In genomic region chr8:84003612-84004246, GRCm38 (mm10) we compare ENCODE assay signal across 9 mouse cellular contexts. TPM values are rescaled to one million over a fixed set of nuclear protein-coding genes. Genes with fewer than 3 reads are reported as not detected.
A peak's percentile ranks its signal among the peaks of the same experiment; 100 is the strongest.
DNase-seq lines count a peak whose midpoint lies in the region; ATAC-seq and TF ChIP-seq lines count a peak whose summit lies in the region.
"Had no signal": no experiment of that assay in that cellular context is flagged by ENCODE, and none has a peak within 500 bp of the region (broad histone marks: within the 10 kb centered on the region; RNA-seq: fewer than 3 reads in every experiment).

No protein-coding gene starts in this region.

- intact Hi-C loops in gastrocnemius, adult 2 months (cut with DNase I): no loop called here

- peak overlapping the region; percentile 89 for H3K4me3 ChIP-seq in gastrocnemius, adult 2 months
- H3K4me3 ChIP-seq in C2C12 (ENCODE audit: insufficient read depth, poor library complexity, severe bottlenecking): peak overlapping the region; percentile 30
- peak overlapping the region; percentile 59 for H3K4me3 ChIP-seq in forebrain, embryonic 15.5 days
- H3K4me3 ChIP-seq in liver, embryonic 14.5 days (ENCODE audit: insufficient read depth in 1 of 2, low read depth in 2 of 2, low read length in 2 of 2): no peak overlapping the region; a peak in 1 of 4 replicates
- no peak overlapping the region for H3K4me3 ChIP-seq in thymus, adult 2 months (ENCODE audit: control insufficient read depth, insufficient read depth, low read length)

- peaks cover 38% of the 10 kb centered on the region for H3K4me1 ChIP-seq in forebrain, embryonic 15.5 days
- H3K4me1 ChIP-seq in liver, embryonic 14.5 days (replicated peaks; ENCODE audit: control insufficient read depth in 2 of 2, insufficient read depth in 2 of 2, low read length in 1 of 2): peaks cover 10 to 11% of the 10 kb centered on the region in 2 experiments
- peaks cover 37% of the 10 kb centered on the region for H3K4me1 ChIP-seq in thymus, adult 2 months (replicated peaks; ENCODE audit: control insufficient read depth, insufficient read depth, low read length)

- no peak for TF ChIP-seq EP300 in liver, embryonic 14.5 days (IDR thresholded peaks at IDR 0.05; ENCODE audit: low read depth)

- no peak overlapping the region for H3ac ChIP-seq in C2C12 (ENCODE audit: control insufficient read depth, insufficient read length, low read depth)

- no peak for TF ChIP-seq POLR2A in thymus, adult 2 months (IDR thresholded peaks at IDR 0.05; ENCODE audit: control insufficient read depth, extremely low read depth, insufficient read depth, low read length, poor library complexity)

- H3K9ac ChIP-seq in forebrain, embryonic 15.5 days (replicated peaks): peak overlapping the region; percentile 68
- peak overlapping the region; percentile 45 for H3K9ac ChIP-seq in liver, embryonic 14.5 days (replicated peaks)

- peaks cover 32% of the 10 kb centered on the region for H3K36me3 ChIP-seq in C2C12 (ENCODE audit: control insufficient read depth, insufficient read depth)
- H3K36me3 ChIP-seq in forebrain, embryonic 15.5 days: peaks cover 17% of the 10 kb centered on the region
- H3K36me3 ChIP-seq in liver, embryonic 14.5 days (replicated peaks; ENCODE audit: control insufficient read depth, insufficient read depth, low read depth): peaks cover 25% of the 10 kb centered on the region
- no peaks in the 10 kb centered on the region for H3K36me3 ChIP-seq in thymus, adult 2 months (ENCODE audit: control insufficient read depth, insufficient read depth, low read length)

- peak overlapping the region; percentile 91 for H3K4me2 ChIP-seq in forebrain, embryonic 15.5 days (replicated peaks)
- peak overlapping the region; percentile 90 for H3K4me2 ChIP-seq in liver, embryonic 14.5 days (ENCODE audit: low read depth)

- H3K9me3 ChIP-seq in forebrain, embryonic 15.5 days: no peaks in the 10 kb centered on the region
- H3K9me3 ChIP-seq in liver, embryonic 14.5 days (ENCODE audit: control insufficient read depth, low read length): no peaks in the 10 kb centered on the region

- TF ChIP-seq CTCF in gastrocnemius, adult 2 months (IDR thresholded peaks at IDR 0.05): no peak
- no peak for TF ChIP-seq CTCF in C2C12 (IDR thresholded peaks at IDR 0.05; ENCODE audit: control insufficient read depth, insufficient read depth, insufficient read length)
- TF ChIP-seq CTCF in liver, embryonic 14.5 days (IDR thresholded peaks at IDR 0.05; ENCODE audit: low read depth): no peak
- TF ChIP-seq CTCF in thymus, adult 2 months (IDR thresholded peaks at IDR 0.05; ENCODE audit: borderline replicate concordance, control insufficient read depth, extremely low read depth, insufficient read depth, low read length, poor library complexity): no peak

- ATAC-seq in forebrain, embryonic 15.5 days (replicated peaks): no peak
- no peak for ATAC-seq in liver, embryonic 14.5 days (ENCODE audit: insufficient read depth)

- H3K79me3 ChIP-seq in C2C12 (ENCODE audit: low read depth): peaks cover 11% of the 10 kb centered on the region

- WGBS in forebrain, embryonic 15.5 days: 70% methylated on average over 6 of the region's 6 CpGs
- 70% methylated on average over 6 of the region's 6 CpGs for WGBS in liver, embryonic 14.5 days (ENCODE audit: insufficient replicate concordance)
- WGBS in thymus, adult 2 months: 81% methylated on average over 6 of the region's 6 CpGs

- no peak for DNase-seq in gastrocnemius, adult 2 months
- DNase-seq in gastrocnemius, postnatal 4 days (ENCODE audit: low spot score in 2 of 2): no peak
- DNase-seq in liver, embryonic 14.5 days (ENCODE audit: low read depth in 3 of 3, low spot score in 3 of 3): no peak
- no peak for DNase-seq in thymus, postnatal 36 days
- DNase-seq in left cerebral cortex, adult 11 months (ENCODE audit: low spot score): no peak
- DNase-seq in thymus, adult 2 months: no peak

- peaks cover 12% of the 10 kb centered on the region for H3K79me2 ChIP-seq in C2C12 (ENCODE audit: control insufficient read depth, insufficient read depth)

- peak overlapping the region; percentile 96 for H3K27ac ChIP-seq in gastrocnemius, adult 2 months
- no peak overlapping the region for H3K27ac ChIP-seq in forebrain, embryonic 15.5 days (replicated peaks)
- peak overlapping the region; percentile 27 for H3K27ac ChIP-seq in liver, embryonic 14.5 days
- H3K27ac ChIP-seq in thymus, adult 2 months (ENCODE audit: control insufficient read depth, insufficient read depth, low read length): no peak overlapping the region

- no peaks in the 10 kb centered on the region for H3K27me3 ChIP-seq in C2C12 (ENCODE audit: control insufficient read depth, insufficient read depth, insufficient read length)
- H3K27me3 ChIP-seq in forebrain, embryonic 15.5 days: peaks cover 14% of the 10 kb centered on the region
- H3K27me3 ChIP-seq in liver, embryonic 14.5 days (ENCODE audit: control insufficient read depth, insufficient read depth, low read length): no peaks in the 10 kb centered on the region
- H3K27me3 ChIP-seq in thymus, adult 2 months (ENCODE audit: control insufficient read depth, insufficient read depth, low read length): no peaks in the 10 kb centered on the region

TF ChIP-seq in C2C12, 6 proteins besides CTCF, POLR2A, EP300 and RAD21:
- no peak for TF ChIP-seq FOSL1 (IDR thresholded peaks at IDR 0.05; ENCODE audit: insufficient read depth, low read length, poor library complexity, severe bottlenecking)
- TF ChIP-seq MAX (IDR thresholded peaks at IDR 0.05): no peak
- no peak for TF ChIP-seq CEBPB (IDR thresholded peaks at IDR 0.05; ENCODE audit: low read depth)
- no peak for TF ChIP-seq MYOD1 (IDR thresholded peaks at IDR 0.05; ENCODE audit: control insufficient read depth, insufficient read length, low read depth)
- TF ChIP-seq MYOG (IDR thresholded peaks at IDR 0.05; ENCODE audit: control insufficient read depth, extremely low read depth, insufficient read length): no peak
- no peak for TF ChIP-seq USF1 (IDR thresholded peaks at IDR 0.05; ENCODE audit: low read depth)

RNA-seq across cellular contexts. Expression of gene 1700067K01Rik, which starts 2.4 kb away (rescaled TPM):
- total RNA-seq in gastrocnemius, adult 2 months (2021): under 1 TPM in 1 of 2 experiments, not detected in 1; 0.48 TPM
- total RNA-seq in gastrocnemius, postnatal 4 days (2021): under 1 TPM in 1 of 2 experiments, not detected in 1; 0.44 TPM
- polyA plus RNA-seq in C2C12 (2012; fragmentation: generic; extraction: Trizol): 0.12 TPM
- 1.4 TPM in 2 replicates for polyA plus RNA-seq in forebrain, embryonic 15.5 days (2015; fragmentation: Nextera tagmentation; extraction: Ambion mirVana)
- polyA plus RNA-seq in liver, embryonic 14.5 days (2012; rRNA removed): 0.41 and 0.65 TPM in 2 replicates
- 0.41 and 0.49 TPM in 2 replicates for polyA plus RNA-seq in liver, embryonic 14.5 days (2014; fragmentation: Nextera tagmentation; extraction: Ambion mirVana)
- polyA plus RNA-seq in thymus, adult 2 months (2012; rRNA removed): 1.1 and 1.2 TPM in 2 replicates
- polyA plus RNA-seq: CD4-positive, CD25-positive, alpha-beta regulatory T cell, adult 4 months had no signal

RNA-seq across cellular contexts. Expression of gene Samd1, which starts 6.3 kb away (rescaled TPM):
- total RNA-seq in gastrocnemius, adult 2 months (2021): 10 to 100 TPM; 15.1 to 19.8 TPM
- 10 to 100 TPM; 40.7 to 44.4 TPM for total RNA-seq in gastrocnemius, postnatal 4 days (2021)
- polyA plus RNA-seq in C2C12 (2012; fragmentation: generic; extraction: Trizol): 69.7 TPM
- 8.5 and 9.5 TPM in 2 replicates for polyA plus RNA-seq in forebrain, embryonic 15.5 days (2015; fragmentation: Nextera tagmentation; extraction: Ambion mirVana)
- 32.5 and 34.5 TPM in 2 replicates for polyA plus RNA-seq in liver, embryonic 14.5 days (2012; rRNA removed)
- polyA plus RNA-seq in liver, embryonic 14.5 days (2014; fragmentation: Nextera tagmentation; extraction: Ambion mirVana): 9.1 and 9.3 TPM in 2 replicates
- 153 and 190 TPM in 2 replicates for polyA plus RNA-seq in thymus, adult 2 months (2012; rRNA removed)

RNA-seq across cellular contexts. Expression of gene 2210011C24Rik, which starts 8.2 kb away (rescaled TPM):
- 1 to 10 TPM; 1.5 to 2.1 TPM for total RNA-seq in gastrocnemius, adult 2 months (2021)
- 1 to 10 TPM in 1 of 2 experiments, under 1 TPM in 1; 0.65 to 1.2 TPM for total RNA-seq in gastrocnemius, postnatal 4 days (2021)
- 1.5 TPM for polyA plus RNA-seq in C2C12 (2012; fragmentation: generic; extraction: Trizol)
- polyA plus RNA-seq in forebrain, embryonic 15.5 days (2015; fragmentation: Nextera tagmentation; extraction: Ambion mirVana): not detected in 2 replicates
- not detected in 2 replicates for polyA plus RNA-seq in liver, embryonic 14.5 days (2012; rRNA removed)
- polyA plus RNA-seq in liver, embryonic 14.5 days (2014; fragmentation: Nextera tagmentation; extraction: Ambion mirVana): not detected in 2 replicates
- polyA plus RNA-seq in thymus, adult 2 months (2012; rRNA removed): 0.32 and 0.43 TPM in 2 replicates
- polyA plus RNA-seq: CD4-positive, CD25-positive, alpha-beta regulatory T cell, adult 4 months had no signal

RNA-seq across cellular contexts. Expression of gene Palm3, which starts 17.5 kb away (rescaled TPM):
- under 1 TPM in 1 of 2 experiments, not detected in 1; 0.31 TPM for total RNA-seq in gastrocnemius, adult 2 months (2021)
- 1 to 10 TPM; 1.1 to 2.2 TPM for total RNA-seq in gastrocnemius, postnatal 4 days (2021)
- 3.5 TPM for polyA plus RNA-seq in C2C12 (2012; fragmentation: generic; extraction: Trizol)
- polyA plus RNA-seq in forebrain, embryonic 15.5 days (2015; fragmentation: Nextera tagmentation; extraction: Ambion mirVana): 0.94 and 2.6 TPM in 2 replicates
- polyA plus RNA-seq in liver, embryonic 14.5 days (2012; rRNA removed): 0.11 and 0.19 TPM in 2 replicates
- 0.09 TPM in 1 of 2 replicates, not detected in the other for polyA plus RNA-seq in liver, embryonic 14.5 days (2014; fragmentation: Nextera tagmentation; extraction: Ambion mirVana)
- 0.32 and 0.43 TPM in 2 replicates for polyA plus RNA-seq in thymus, adult 2 months (2012; rRNA removed)

RNA-seq across cellular contexts. Expression of gene Prkaca, which starts 30.9 kb away (rescaled TPM):
- total RNA-seq in gastrocnemius, adult 2 months (2021): 100 to 1,000 TPM; 137 to 165 TPM
- 100 to 1,000 TPM; 837 to 892 TPM for total RNA-seq in gastrocnemius, postnatal 4 days (2021)
- polyA plus RNA-seq in C2C12 (2012; fragmentation: generic; extraction: Trizol): 75.1 TPM
- polyA plus RNA-seq in forebrain, embryonic 15.5 days (2015; fragmentation: Nextera tagmentation; extraction: Ambion mirVana): 169 and 178 TPM in 2 replicates
- polyA plus RNA-seq in liver, embryonic 14.5 days (2012; rRNA removed): 19.9 and 24.8 TPM in 2 replicates
- 30.6 and 34.0 TPM in 2 replicates for polyA plus RNA-seq in liver, embryonic 14.5 days (2014; fragmentation: Nextera tagmentation; extraction: Ambion mirVana)
- polyA plus RNA-seq in thymus, adult 2 months (2012; rRNA removed): 57.8 and 59.0 TPM in 2 replicates

Comparison
In these comparisons a context has a peak if more than half of its experiments do, and no peak if none do; other contexts are left out.
1. H3K27ac ChIP-seq: peak in gastrocnemius, adult 2 months (single experiment) and liver, embryonic 14.5 days (single experiment); none in forebrain, embryonic 15.5 days (single experiment) and thymus, adult 2 months (single experiment).
2. H3K4me3 ChIP-seq: peak in gastrocnemius, adult 2 months (single experiment), C2C12 (single experiment) and forebrain, embryonic 15.5 days (single experiment); none in liver, embryonic 14.5 days (0 of 2) and thymus, adult 2 months (single experiment).